Mouse (Mus musculus) gastrocnemius, postnatal 14 days (tissue): ENCODE results near the gene Lin7a. TPM values are rescaled to one million over a fixed set of nuclear protein-coding genes. Genes with fewer than 3 reads are reported as not detected.

Source experiments
- DNase-seq: peaks from one replicate; pipeline ENCODE4 v3.0.0; 2021; ENCODE audit warnings: mixed read lengths
- intact Hi-C: fragments of 180-260 bp; cut with DNase I; formaldehyde crosslinking; loops from one replicate; pipeline ENCODE4 v1.15.1; 2025; ENCODE audit warnings: low total_unique reads
- total RNA-seq, 2 experiments: library from RNA; stranded (reverse); gene quantifications; 2 replicates each; pipeline ENCODE4 v1.2.3; 2021

The Lin7a gene
- total RNA-seq, 2 experiments from 2014 or later, result 1.9 to 3.8 TPM

DNA sequence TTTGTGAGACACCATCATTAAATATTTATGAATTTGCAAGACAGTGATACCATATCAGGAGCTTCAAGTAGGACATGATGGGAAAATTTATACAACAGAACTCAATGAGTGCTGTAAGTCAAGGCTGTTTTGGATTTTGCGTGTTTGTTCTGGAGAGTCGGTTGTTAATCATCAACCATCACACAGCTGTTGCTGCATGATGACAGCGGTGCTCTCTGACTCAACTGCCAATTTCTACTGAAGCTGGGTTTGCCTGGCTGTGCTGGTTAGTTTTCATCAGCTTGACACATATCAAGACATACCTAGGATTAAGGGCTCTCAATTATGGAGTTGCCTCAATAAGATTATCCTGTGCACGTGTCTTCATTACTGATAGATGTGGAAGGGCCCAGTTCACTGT is 41.1 kb downstream of the Lin7a start:
- intact Hi-C loops, result no loop called here
- no peak for DNase-seq

- intact Hi-C loops, result no loop called here
- DNase-seq, result no peak
These were observed 41.9 kb downstream of the Lin7a start for GRCm38 (mm10) chr10:107313395-107313794.

- no peak for DNase-seq
- intact Hi-C loops, result no loop called here
These were observed 43.8 kb downstream of the Lin7a start for GRCm38 (mm10) chr10:107315251-107315650.

DNA sequence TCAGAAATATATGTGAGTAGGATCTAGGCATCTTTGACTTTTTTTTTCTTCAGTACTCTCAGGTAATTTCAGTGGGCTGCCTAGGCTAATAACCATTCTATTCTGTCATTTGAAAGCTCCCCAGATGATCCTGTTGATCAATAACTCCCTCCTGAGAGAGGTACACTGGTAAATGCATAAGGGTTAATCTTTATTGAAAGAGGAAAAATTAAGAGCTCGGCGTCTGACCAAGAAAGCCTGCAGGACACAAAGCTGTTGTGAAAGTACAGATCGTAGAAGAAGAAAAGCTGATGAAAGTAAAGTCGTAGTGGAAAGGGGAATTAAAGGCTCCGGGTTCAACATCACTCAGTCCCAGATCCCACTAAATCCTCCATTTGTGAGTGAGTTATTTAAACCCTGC is 44.2 kb downstream of the Lin7a start:
- DNase-seq, result no peak
- intact Hi-C loops, result no loop called here

DNA sequence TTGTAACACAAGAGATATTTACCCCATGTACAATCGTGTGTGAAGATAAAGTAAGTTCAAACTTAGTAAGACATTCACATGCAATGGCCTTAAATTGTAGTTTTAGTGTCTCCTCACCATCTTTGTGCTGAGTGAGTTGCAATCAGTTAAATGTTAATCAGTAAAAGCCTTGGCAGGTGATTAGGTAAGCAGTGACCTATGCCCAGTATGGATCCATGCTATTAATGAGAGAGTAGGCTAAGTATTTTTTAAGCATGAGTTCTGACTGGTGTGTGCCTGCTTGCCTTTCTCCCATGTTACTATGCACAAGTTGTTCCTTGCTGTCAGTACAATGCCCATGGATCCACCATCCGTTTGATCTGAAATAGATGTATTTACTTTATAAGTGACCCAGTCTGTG is 44.6 kb downstream of the Lin7a start:
- intact Hi-C loops, result no loop called here
- DNase-seq, result no peak

GRCm38 (mm10) chr10:107319648-107320047 is 48.2 kb downstream of the Lin7a start:
- DNase-seq, result no peak
- intact Hi-C loops, result no loop called here

DNA sequence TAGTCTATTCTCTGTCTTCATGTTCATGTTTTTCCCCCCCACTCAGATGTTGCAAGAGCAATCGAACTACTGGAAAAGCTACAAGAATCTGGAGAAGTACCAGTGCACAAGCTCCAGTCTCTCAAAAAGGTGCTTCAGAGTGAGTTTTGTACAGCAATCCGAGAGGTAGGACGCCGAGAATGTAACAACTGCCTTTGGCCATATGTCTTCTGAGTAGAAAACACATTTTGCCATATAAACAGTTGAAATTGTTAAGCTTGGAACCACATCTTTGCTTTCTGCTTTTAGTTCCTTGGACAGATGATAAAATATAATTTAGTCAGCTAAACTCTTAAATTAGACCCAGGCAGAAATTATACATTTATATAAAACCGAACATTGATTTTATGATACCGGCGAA is 52.4 kb downstream of the Lin7a start:
- intact Hi-C loops, result no loop called here

GRCm38 (mm10) chr10:107325558-107325957 is 54.1 kb downstream of the Lin7a start:
- intact Hi-C loops, result no loop called here
- no peak for DNase-seq

More for the DNA sequence above, 52.4 kb downstream of the Lin7a start:
- DNase-seq, result no peak

- intact Hi-C loops, result no loop called here
- no peak for DNase-seq
These were observed 68.0 kb downstream of the Lin7a start for GRCm38 (mm10) chr10:107339524-107339923.

- DNase-seq, result no peak
These were observed 69.7 kb downstream of the Lin7a start for GRCm38 (mm10) chr10:107341151-107341550.

GRCm38 (mm10) chr10:107344200-107344599 is 72.7 kb downstream of the Lin7a start:
- DNase-seq, result no peak
- intact Hi-C loops, result no loop called here

More at GRCm38 (mm10) chr10:107341151-107341550, 69.7 kb downstream of the Lin7a start:
- intact Hi-C loops, result no loop called here

- no peak for DNase-seq
- intact Hi-C loops, result no loop called here
These were observed 76.4 kb downstream of the Lin7a start for GRCm38 (mm10) chr10:107347842-107348241.

- no peak for DNase-seq
- intact Hi-C loops, result no loop called here
These were observed 80.4 kb downstream of the Lin7a start for GRCm38 (mm10) chr10:107351696-107352485.

- peak; percentile 24 for DNase-seq
- intact Hi-C loops, result no loop called here
These were observed 82.0 kb downstream of the Lin7a start for GRCm38 (mm10) chr10:107353483-107353882.

GRCm38 (mm10) chr10:107358443-107359040 is 87.1 kb downstream of the Lin7a start:
- intact Hi-C loops, result no loop called here
- no peak for DNase-seq

DNA sequence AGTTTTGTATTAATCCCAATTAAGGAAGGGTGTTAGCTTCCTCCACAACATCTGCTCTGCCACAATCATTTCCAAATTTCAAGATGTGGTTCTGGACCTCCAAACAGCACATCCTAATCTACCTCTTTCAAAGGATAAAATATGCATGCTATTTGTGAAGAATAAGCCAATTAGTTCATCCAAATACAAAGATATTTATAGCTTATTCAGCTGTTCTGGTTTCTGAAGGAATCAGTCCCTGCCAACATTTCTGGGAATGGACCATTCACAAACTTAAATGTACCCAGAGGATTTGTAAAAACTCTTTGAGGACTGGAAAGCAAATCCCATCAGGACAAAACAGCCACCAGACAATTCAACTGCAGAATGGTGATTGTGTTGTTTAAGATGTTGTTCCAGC is 87.8 kb downstream of the Lin7a start:
- intact Hi-C loops, result no loop called here
- no peak for DNase-seq

DNA sequence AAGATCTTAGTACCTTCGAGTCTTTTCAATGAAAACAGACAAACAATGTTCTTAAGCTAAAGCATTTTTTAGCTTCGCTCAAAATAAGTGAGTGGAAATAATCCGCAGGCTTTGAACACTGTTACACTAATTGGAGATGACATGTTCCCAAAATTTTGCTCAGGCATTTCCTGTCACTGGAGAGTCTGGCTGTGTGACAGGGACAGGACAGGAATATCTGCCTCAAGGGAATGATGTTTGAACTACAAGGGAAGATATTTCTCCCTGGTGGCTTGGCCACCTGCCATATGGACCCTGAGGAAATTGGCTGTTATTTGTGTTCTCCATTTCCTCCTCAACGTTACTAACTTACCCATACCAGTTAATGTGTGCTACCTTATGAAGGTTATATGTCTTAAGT is 90.1 kb downstream of the Lin7a start:
- peak; percentile 42 for DNase-seq

DNA sequence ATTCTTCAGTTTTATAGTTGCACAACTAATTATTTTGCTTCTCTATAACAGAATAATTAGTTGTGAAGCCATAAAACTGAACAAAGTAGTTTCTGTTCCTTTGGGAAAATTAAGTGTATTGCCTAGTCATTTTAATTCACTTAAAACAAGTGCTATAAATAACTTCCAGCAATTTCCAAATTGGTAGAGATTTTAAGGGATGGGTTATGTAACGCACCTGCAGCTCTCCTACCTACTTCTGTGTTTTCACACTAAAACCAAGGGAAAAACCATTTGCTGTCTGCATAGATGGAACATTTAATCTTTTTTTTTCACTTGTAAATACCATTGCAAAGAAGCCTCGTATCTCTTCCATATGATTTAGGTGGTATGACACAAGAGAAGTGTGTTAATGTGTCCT is 90.5 kb downstream of the Lin7a start:
- no peak for DNase-seq
- intact Hi-C loops, result no loop called here

More for the DNA sequence above, 90.1 kb downstream of the Lin7a start:
- intact Hi-C loops, result no loop called here

DNA sequence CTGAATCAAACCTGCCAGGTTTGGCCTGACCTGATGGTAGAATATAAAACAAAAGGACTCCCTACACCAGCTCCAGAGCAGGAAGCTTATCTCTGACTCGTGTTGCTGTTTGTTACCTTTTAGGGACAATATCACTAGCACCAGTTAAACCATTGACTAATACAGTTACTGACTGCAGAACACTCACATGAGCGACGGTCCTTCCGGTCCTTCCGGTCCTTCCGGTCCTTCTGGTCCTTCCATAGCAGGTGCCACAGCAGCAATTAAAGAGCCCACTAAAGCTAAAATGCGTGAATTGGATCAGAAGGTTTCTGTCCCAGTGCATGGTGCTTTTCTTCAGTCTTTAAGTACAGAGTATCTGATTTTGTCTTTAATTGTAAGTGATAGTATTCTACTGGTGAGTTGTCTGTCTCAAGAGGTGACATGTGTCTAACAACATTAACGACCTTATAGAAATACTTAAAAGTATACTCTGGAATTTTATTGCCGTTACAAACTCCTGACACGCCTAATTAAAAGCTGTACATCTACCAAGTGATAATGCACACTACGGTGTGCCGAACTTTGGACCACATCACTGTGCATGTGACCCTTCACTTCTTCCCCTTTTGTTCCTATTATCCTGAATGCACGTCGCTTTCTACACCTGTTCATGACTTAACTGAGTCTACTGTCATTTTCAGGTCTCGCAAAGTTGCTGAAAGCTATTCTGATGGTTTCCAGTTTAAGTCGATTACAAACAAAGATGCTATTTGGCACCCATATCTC is 91.7 kb downstream of the Lin7a start:
- intact Hi-C loops, result no loop called here
- no peak for DNase-seq

DNA sequence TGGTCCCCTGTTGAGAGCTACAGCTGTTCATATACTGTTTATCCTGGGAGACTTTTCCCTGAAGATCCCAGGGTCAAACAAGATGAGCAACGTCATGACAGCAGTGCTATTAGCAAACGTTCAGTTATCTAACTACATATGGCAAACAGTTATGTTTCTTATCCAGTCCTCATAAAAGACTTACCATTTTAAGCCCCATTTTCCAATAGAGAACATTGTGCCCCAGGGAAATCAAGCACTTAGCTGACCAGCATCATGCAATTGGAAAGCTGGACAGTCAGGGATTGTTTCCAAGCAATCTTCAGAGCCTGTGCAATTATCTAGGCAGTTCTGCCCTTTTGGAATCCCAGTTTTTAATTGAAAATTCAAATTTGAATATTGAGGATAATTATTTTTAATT is 105.7 kb downstream of the Lin7a start:
- intact Hi-C loops, result no loop called here
- no peak for DNase-seq
